Mouse (Mus musculus): ENCODE measurements around the gene Blcap.

DNA sequence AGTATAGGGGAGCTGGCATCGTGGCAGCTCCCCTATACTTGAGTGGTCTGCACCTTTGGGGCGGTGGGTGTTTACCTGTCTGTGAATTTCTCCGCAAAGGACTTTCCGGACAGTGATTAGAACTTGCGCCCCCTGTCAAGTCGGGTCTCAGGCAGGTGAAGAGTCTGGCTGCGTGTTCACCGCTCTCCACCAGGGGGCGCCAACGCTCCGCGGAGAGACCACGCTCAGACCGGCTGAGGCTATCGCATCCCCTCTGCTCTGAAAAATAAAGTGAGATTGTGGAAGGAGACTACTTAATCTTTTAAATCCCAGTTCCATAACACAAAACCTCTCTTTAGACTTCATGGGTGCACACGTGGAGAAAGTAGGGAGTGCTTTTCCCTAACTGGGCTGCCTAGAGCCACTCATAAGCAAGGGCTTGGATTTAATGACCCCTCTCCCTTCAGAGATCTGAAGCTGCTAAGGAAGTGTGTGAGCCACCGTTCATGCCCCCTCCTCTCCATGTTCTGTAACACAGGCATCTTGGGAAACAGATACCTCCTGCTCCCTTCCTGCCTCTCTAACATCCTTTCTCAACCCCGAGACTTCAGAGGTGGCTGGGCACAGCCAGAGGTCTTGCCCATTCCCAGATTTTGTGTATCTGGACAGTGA, 34.1 kb upstream of the Blcap start:
- TF ChIP-seq CTCF (IDR thresholded peaks at IDR 0.05) (0 out of 2 replicates have a peak, but pooled peaks have one; percentile 100), EP300 (IDR thresholded peaks at IDR 0.05; ENCODE audit: insufficient read depth, low read depth, low read length) (0 out of 2 replicates have a peak, but pooled peaks have one; percentile 14), POLR2A (IDR thresholded peaks at IDR 0.05; ENCODE audit: insufficient read depth, low read depth, low read length) (no peak)
